Mouse (Mus musculus): ENCODE measurements around the gene Lmna.

GRCm38 (mm10) chr3:88535527-88535926 lies 25.8 kb upstream of the Lmna start:
- TF ChIP-seq ZNF384 (IDR thresholded peaks at IDR 0.05; ENCODE audit: low read depth, low read length) (no peak), HCFC1 (IDR thresholded peaks at IDR 0.05; ENCODE audit: borderline replicate concordance, insufficient read depth, low read length) (no peak), ZC3H11A (IDR thresholded peaks at IDR 0.05; ENCODE audit: borderline replicate concordance, low read depth, low read length) (no peak), MAFK (IDR thresholded peaks at IDR 0.05; ENCODE audit: insufficient read depth, low read depth, low read length) (no peak)
